Mouse (Mus musculus) granulocyte monocyte progenitor cell, adult 5-6 weeks (primary cell): ENCODE results near the gene Plekhn1. TPM values are rescaled to one million over a fixed set of nuclear protein-coding genes. Genes with fewer than 3 reads are reported as not detected.

ENCODE experiments used
- ATAC-seq: replicated peaks from 2 replicates; pipeline ENCODE4 v1.8.0; 2016; ENCODE audit warnings: mild to moderate bottlenecking, moderate TSS enrichment, inconsistent platforms; ENCODE audit not compliant: poor library complexity, severe bottlenecking
- total RNA-seq, 2 experiments: library from RNA; stranded (forward) in 1 of 2; stranded (reverse) in 1 of 2; fragments of 200-712, 200-1000 nt in 1 of 2; fragments of >200 nt in 1 of 2; fragmentation: Nextera tagmentation in 1 of 2; gene quantifications; 2 replicates each; pipeline ENCODE4 v1.2.3; 2014 to 2017

The Plekhn1 gene
- total RNA-seq, 2 experiments from 2014 or later: 13.4 to 24.3 TPM

DNA sequence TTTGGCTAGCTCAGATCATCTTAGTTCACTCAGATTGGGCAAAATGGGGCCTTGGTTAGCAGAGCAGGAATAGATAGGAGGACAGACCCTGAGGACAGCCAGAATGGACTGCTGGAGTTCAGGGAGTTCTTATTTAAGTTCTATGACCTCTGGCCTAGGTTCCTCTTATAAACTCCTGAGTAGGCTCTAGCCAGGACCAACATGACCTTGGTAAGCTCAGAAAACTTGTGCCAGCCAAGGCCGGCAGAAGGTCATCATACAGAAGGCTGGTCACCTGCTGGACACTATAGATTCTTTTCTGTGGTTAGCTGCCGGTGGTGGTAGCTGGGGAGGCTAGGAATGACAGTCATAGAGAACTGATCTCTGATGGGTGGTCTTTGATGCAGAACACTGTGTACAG, 18.5 kb downstream of the Plekhn1 start:
- ATAC-seq: no peak

DNA sequence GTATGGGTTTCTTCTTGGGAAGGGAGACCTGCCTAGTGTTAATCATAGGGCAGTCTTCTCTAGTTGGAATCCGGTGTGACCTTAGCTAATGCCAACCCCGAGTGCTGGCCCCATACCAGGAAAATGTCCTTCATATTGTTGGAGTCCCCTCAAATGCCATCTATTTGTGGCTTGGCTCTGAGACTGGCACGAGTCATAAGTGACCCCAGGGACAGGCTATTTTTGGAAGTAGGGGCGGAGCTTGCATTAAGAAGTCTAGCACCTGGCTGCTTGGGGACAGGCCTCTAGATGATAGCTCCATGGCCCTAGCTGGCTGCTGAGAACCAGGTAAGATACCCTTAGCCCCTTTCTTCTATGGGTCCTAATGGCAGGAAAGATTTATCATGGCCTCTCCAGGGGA, 19.0 kb downstream of the Plekhn1 start, which contains the start of gene Perm1:
Gene Perm1 (plus strand): TSS at position 220 of the 400 bp plus-strand sequence.
- ATAC-seq: no peak

DNA sequence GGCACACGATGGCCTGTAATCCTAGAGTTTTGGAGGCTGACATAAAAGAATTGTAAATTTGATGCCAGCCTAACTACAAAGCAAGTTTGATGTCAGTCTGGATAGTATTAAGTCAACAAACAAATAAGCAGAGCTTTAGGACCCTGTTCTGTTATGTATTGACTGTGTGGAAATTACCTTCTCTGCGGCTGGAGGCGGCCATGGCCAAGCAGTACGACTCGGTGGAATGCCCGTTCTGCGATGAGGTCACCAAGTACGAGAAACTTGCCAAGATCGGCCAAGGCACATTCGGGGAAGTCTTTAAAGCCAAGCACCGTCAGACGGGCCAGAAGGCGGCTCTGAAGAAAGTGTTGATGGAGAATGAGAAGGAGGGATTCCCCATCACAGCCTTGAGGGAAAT, 21.5 kb downstream of the Plekhn1 start:
- ATAC-seq: no peak

DNA sequence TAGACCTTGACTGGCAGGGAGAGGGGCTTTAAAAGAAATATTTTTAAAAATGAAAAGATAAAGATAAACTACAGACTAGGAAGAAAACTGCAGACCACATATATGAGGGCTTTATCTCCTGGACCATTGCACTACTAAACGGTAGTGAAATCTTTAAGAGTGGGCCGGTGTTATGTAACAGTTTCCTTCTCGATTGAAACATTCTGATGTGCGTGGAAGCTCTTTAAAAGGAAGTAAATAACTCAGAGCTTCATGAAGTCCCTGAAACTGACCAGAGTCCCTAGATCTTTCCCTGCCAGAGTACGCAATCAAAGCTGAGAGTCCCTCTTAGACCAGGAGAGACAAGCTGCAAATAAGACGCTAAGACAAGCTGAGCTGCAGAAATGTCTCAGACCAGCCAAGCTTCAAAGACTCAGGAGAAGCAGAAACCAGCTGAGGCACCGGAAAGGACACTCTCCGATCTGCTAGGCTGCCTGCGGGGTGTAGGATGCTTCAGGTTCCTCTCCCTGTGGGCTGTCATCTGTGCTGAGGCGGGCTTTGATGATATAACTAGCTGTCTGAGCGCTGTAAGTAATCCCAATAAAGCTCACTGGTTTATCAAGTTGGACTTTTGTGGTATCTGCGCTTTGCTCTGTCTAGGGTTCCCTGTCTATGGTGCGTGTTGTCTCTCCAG, 24.6 kb downstream of the Plekhn1 start:
- ATAC-seq: peak; percentile 86

DNA sequence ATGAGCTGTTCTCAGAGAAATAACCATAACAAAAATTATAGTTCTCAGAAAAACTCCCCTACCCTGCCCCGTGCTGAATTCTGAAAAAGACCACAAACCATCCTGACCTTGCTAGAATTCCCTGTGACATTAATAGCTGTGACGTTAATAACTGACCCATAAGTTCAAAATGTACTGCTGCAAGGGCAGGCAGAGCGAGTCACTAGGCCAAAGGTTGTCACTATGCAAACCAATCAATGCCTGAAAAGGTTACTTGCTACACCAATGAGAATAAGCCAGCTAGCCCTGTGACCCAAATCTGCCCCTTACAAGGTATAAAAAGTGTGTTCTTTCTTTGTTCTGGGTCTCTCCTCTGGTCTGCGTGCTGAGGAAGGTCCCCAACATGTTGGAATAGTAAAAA, 25.8 kb downstream of the Plekhn1 start:
- ATAC-seq: no peak

DNA sequence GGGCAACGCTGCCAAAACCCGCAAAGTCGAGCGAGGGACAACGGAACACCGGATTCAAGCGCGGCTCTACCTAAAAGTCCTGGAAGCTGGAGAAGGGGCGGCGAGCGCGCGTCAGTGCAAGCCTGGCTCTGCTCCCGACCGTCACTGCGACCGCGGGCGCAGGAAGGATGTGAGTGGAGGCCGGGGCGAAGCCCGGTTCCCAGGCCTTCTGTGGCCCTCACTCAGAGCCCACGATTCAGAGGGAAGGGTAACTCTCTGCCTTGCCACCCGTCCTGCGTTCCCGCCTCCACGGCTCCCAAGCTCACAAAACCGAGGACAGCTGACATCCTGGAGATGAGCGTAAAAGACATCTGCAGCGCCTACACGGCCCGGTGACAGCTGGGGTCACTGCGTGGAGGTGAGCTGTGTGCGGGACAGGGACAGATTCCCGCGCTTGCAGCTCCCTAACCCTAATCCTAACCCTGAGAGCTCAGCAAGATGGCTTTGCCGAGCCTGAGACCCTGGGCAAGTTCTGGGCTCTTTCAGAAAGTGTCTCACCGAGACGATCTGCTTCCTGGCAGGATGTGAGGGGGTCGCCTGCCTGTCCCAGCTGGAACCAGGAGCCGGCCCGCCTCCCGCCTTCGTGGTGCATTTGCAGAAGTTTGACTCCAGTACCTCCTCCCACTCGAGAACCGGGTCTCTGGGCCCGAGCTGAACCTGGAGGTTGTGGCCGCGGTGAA, 31.1 kb downstream of the Plekhn1 start:
- peak; percentile 50 for ATAC-seq

DNA sequence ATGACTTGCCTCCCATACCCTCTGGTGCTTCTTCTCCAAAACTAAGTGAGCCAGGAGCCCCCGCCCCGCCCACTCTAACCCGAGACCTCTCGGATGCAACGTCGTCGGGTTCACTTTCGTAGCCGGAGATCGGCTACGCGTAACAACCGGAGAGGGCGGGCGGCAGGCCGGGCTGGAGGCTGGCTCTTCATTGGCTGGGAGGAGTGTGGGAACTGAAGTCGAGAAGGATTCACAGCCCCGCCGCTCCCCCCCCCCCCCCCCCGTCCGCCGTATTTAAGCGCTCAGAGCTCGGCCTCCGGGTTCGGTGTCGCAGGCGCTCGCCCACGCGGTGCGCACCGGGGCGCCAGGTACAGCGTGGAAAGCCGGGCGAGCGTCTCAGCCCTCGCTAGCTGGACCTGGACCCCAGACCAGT, 31.6 kb downstream of the Plekhn1 start, which contains the start of gene AW011738:
Gene AW011738 (plus strand): TSS at position 304 of the 412 bp plus-strand sequence.
- ATAC-seq: peak; percentile 75

DNA sequence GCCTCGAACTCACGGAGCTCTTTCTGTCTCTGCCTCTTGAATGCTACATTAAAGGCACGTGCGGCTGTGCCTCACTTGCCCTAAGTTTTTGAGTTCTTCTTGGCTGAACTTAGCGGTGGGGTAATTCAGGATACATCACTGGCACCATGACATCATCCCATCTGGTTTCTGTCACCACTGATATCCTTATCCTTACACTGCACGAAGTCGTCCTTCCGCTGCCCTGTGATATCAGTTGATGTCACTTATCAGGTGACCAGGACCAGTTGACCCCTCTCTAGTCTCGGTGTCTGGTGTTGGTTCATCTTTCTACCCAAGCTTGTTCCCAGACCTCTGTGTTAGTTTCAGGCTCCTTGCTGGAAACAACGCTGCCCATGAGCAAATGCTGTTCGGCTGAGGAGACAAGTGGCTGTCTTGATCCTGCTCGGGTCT, 32.2 kb downstream of the Plekhn1 start:
- no peak for ATAC-seq

DNA sequence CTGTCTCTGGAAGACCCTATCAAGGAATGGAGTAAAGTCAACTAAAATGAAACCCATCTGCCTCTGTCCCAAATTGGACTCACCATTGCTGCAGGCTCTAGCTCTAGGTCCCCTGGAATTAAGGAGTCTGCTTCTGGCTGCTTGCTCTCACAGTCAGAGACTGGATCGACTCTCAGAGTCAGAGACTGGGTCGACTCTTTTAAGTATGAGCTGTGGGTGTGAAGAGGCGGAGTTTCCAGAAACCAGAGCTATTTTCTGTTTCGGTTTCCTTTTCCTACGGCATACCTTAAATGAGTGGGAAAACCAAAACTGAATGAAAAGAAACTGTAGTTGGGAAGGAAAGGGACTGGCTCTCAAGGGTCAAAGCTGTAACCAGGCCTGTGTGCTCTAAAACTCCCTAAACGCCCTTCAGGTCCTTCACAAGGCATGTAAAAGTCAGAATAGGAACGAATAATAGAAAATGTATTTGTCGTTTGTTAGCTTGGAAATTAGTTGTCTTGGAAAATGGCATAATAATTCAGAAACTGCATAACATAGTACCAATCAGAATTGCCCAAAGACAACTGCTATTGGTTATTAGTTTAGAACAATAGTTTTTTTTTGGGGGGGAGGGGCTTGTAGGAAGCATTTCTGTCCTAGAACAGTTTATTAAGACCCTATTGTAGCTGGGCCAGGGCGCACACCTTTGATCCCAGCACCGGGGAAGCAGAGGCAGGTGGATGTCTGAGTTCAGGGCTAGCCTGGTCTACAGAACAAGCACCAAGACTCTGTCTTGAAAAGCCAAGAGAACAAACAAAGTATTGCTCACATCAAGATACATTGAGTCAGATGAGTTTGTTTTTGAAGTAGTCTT, 33.8 kb downstream of the Plekhn1 start, which contains the start of gene Isg15:
Gene Isg15 (minus strand): TSS at position 196 of the 853 bp plus-strand sequence.
- 0 out of 2 replicates have a peak, but pooled peaks have one; percentile 9 for ATAC-seq

DNA sequence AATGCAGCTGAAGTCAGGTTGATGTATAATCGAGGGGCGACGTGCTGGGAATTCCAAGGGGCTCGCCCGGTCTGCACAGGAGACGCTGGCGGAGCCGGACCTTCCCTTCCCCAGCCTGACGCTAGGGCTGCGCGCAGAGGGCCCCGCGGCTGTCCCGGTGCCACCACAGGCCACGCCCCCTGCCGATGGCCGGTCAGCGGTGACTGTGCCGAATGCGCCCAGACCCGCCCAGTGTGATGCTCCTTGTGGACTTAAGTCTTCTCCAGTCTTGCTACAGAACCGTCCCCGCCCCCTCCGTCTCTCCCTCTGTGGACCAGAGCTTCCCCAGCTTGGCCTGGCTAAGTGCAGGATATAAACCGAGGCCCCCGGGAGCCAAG, 36.8 kb downstream of the Plekhn1 start:
- ATAC-seq: peak; percentile 86

DNA sequence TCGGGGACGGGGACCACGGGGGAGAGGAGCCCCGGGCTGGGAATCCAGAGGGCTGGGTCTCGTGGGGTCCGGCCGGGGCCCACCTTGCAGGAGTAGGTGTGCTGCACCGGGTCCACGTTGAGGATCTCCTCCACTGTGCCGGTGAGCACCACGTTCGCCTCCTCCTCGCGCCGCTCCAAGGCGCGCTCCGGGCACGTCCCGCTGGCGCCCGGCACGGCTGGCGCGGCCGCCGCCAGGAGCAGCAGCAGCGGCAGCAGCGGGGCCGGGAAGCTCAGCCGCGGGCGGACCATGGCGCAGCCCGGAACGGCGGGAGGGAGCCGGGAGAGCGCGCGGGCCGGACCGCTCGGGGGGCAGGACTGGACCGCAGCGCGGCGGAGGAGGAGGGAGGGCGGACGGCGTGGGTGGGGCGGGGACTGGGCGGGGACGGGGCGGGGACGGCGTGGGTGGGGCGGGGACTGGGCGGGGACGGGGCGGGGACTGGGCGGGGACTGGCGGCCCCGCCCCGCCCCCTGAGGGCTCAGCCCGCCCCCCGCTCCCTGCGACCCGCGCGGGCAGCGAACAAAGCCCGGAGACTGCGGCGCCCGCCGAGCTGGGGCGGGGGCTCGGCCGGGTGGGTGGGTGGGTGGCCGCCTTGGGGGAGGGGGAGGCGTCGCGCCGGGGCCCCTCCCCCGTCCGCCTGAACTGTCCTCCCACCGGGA, 37.4 kb downstream of the Plekhn1 start, which contains the start of gene Agrn:
Gene Agrn (minus strand): TSS at position 358 of the 698 bp plus-strand sequence.
- peak; percentile 61 for ATAC-seq

DNA sequence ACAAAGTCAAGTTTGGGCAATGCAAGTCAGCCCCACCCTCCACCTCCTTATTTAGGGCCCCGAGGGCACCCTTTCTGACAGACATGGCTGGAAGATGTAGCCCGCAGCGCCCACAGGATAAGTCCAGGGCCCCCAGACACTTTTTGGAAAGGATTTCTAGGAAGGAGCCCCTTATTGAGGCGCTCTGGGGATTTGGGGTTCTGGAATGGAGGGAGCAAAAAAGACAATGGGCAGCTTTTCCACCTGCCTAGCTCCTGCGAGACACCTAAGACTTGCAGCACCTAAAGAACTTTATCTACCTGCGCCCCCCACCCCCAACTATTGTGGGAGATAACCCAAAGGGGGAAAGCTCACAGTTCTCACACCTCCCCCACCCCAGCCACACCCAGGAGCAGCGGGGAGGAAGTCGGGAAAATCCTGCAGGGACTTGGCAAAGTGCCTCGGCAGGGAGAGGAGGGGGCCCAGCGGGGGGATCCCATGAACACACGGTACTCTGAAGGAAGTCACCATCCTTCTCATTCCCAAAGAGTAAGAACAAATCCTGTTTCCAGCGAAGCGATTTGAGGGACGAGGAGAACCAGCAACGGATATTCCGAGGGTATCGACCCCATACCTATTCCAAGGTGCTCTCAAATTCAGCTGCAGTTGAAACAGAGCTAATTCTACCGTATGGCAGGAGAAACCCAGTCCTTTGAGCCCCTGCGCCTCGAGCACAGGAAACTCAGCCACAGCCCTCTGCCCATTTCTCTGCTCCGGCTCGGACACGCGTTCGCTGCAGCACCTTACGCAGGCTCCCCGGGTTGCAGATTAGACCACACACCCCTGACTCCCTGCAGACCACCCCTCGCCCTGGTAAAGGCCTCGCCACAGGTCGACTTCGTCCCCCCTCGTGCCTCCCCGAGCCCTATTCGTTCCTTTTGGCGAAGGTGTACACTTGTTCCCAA, 38.5 kb downstream of the Plekhn1 start:
- ATAC-seq: no peak

DNA sequence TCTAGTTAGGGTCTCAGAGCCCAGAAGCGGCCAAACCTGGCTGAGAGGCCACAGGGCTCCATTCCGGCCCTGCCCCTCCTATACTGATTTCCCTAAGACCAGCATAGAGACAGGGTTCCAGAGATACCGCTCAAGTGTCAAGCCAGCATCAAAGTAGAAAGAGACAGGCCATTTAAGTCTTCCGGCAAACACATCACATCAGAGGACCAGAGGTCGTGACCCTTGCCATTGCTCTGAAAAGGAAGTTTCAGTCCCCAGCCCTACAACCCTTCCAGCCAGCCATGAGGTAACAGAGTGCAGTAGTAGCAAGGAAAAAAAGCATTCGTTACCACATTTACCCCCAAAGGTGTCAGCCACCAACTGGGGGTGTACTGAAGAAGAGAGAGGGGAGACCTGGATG, 40.3 kb downstream of the Plekhn1 start:
- no peak for ATAC-seq

DNA sequence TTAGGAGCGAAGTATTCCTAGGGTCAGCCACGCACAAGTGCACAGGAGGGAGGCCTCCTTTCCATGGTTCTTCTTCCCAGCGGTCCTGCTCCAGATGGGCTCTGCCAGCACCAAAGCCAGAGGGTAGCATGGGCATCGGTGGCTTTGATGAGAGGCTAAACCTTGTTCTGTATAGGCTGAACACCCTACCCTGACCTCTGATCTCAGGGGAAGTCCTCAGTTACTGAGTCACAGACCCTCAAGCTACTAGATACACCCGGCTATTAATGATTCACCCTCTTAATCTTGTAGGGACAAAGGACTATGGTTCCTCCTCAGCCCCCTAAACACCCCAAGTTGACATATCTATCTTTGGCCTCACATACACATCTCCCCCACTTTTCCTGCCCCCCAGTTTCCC, 40.8 kb downstream of the Plekhn1 start:
- ATAC-seq: no peak

DNA sequence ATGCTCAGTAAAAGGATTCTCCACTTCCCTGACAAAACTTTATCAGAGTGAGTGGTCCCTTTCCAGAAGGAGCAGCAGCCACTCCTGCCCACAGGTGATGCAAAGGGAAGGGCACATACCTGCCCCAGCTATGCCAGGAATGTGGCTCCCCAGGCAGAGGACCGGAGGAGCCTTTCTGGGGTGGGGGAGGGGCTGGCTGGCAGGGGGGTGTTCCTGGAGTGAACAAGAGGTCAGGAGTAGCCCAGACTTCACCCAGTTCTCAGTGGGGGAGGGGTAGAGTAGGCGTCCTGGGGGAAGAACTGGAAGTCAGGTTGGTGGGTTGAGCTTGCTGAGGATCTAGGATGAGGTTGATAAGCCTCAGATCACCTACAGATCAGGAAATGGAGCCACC, 41.5 kb downstream of the Plekhn1 start:
- ATAC-seq: no peak

DNA sequence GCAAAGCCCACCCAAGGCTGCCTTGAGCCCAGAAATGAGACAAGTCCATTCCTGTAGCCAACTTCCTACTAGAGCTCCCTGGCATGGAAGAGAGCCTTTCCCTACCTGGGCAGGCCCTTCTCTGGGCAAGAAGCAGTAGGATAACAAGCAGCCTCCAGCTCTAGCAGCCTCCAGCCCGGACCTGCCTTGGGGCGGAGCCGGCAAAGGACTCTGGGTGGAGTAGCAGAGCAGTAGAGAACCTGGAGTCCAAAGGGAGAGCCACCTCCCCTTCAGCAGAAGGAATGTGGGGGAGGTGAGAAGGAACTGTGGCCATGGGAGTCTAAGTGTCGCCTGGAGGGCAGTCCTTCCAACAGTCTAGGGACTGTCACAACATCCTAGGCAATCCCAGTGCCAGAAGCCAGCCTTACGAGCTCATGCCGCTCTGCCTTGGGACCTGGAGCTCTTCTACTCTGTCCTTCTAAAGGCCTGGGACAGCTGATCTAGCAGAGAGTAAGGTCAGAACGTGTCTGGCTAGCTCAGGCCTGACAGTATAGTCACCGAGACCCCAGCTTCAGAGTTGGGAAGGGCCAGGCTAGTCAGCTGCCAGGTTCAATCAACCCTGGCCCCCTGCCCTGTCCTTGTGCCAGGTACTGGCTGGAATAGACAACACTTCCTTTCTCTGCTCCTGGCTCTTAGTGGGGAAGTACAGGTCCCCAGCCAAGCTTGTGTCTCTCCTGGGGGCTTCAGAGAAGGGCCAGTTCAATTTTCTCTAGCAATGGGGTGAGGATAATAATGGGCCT, 42.0 kb downstream of the Plekhn1 start:
- ATAC-seq: no peak

DNA sequence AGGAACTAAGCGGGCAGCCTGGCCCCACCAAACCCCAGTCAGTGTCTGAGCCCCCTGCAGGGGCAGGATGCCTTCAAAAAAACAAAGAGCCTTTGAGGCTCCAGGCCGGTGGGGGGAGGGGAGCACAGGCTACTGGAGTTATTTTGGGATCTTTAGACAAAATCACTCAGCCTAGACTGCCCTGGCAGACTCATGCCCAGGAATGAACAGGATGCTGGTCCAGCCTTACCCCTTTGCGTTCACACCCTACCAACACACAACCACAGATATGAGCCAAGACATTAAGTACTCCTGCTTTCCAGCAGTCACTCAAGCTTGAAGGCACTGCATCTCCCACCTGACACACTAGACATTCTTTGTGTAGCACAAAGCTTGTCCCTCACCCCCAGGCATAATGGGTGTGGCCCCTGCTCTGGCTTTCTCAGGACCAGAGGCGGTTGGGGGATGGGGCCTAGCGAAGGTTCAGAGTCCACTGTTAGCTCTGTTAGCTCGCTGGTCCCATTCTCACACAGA, 45.8 kb downstream of the Plekhn1 start:
- ATAC-seq: peak; percentile 7
